Mouse (Mus musculus): ENCODE results near the gene Nmur1.

- TF ChIP-seq GATA1 (IDR thresholded peaks at IDR 0.05; ENCODE audit: borderline replicate concordance, low read length) (no peak), FLI1 (IDR thresholded peaks at IDR 0.05; ENCODE audit: low read length) (no peak)
Measured at GRCm38 (mm10) chr1:86393219-86393618, 32.8 kb downstream of the Nmur1 start.

Measured in megakaryocyte, embryonic 14.5 days (primary cell).